Mouse (Mus musculus): ENCODE results near the gene Crx.
"Not testable (repeated sequence)": the region's sequence is repeated elsewhere in the genome, so short reads cannot be mapped to it uniquely, and the experiment has no call there.

Gene Crx

DNA sequence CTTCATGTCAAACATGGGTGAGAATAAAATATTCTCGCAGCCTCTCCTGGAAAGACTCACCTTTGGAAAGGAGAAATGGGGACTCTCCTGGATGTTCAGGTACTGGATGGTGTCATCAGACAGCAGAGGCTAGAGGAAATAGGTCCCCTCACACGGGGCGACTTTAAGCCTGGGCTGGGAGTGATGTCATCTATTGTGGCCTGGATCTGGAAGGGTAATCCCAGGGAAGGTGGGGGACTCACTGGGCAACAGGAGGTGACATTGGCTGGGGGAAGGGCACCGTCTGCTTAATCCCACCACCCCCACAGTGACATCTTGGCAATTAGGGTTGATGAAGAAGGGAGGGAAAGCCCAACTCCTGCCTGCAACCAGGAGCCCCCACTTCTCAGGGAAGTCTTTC, at the start of gene Crx:
Gene Crx (minus strand): TSS at position 213 of the 400 bp plus-strand sequence.
- no peak for DNase-seq

DNA sequence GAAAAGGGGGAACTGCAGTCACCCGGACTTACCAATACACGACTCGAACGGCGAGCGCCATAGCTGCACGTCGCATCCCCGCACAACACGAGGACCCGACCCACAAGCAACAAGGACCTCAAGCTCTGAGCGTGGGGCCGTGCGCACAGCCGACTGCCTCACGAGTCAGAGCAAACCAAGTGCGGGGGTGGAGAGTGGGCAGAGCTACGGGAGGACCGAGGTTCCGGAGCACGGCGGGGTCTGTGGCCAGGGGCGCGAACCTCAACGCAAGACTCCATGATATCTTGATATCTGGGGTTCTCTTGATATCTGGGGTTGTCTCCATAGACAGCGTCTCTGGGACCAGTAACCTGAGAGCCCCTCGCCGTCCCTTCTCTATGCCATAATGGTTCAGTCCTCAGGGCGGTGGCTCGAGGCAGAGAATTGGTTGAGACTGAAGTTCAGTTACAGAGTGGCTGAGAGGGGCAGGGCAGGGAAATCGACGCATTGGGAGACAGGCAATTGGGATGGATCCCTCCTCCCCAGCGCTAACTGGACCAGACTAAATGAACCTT, 42.5 kb upstream of the Crx start, which contains the start of gene Selenow:
Gene Selenow (minus strand): TSS at position 183 of the 554 bp plus-strand sequence.
- peak; percentile 94 for DNase-seq

DNA sequence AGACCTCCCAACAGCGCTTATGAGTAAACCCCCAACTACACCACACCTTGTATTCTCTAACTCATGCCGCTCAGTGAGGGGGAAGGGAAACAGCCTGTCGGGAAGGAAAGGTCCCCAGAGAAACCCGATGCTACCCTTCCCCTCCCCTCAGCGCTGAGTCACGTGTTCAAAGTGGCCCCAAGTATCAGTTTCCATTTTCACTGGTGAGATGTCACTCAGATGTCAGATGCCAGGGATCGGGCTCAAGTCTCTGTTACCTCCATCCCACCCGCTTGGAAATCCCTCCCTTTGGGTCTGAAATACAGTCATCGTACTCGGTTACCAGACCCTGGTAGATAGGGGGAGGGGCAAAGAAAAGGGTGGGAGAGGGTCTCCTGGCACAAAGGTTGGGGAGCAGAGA, 42.0 kb upstream of the Crx start:
- peak; percentile 53 for DNase-seq

DNA sequence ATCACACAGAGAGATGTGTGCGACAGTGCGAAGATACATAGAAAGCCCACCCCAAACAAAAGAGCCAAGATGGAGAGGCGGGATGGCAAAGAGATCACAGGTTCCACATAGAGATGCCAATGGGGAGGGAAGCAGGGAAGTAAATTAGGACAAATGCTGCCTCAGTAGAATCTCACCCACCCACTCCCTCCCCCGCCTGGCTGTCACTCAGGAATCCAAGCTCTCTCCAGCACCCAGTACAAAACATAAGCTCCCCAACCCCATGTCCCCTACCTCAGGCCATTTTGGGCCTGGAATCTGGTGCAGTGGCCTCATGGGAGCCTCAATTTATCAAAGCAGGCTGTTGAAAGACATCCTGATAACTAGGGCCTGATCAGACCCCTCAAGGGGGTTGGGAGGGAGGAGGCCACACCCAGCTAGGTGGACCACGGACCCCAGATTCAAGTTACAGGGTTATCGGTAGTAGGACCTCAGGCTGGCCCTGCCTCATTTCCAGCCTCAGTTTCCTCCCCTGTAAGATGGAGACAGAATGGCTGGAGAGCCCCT, 41.0 kb upstream of the Crx start:
- no peak for DNase-seq

GRCm38 (mm10) chr7:15919947-15920346, 40.2 kb upstream of the Crx start:
- no peak for DNase-seq

GRCm38 (mm10) chr7:15918371-15918770, 38.6 kb upstream of the Crx start:
- DNase-seq = no peak

- no peak for DNase-seq
Observed at GRCm38 (mm10) chr7:15916996-15917395, 37.2 kb upstream of the Crx start.

- no peak for DNase-seq
Observed at GRCm38 (mm10) chr7:15916134-15916723, 36.5 kb upstream of the Crx start.

DNA sequence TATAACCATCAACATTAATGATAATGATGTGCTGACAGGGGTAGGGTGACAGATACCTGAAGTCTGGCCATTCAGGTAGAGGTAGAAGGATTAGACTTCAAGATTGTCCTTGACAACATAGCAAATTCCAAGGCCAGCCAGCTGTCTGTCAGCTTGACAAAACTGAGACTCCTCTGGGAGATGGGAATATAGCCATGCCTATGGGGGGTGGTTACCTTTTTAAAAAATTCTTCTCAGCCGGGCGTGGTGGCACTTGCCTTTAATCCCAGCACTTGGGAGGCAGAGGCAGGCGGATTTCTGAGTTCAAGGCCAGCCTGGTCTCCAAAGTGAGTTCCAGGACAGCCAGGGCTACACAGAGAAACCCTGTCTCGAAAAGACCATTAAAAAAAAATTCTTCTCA, 35.9 kb upstream of the Crx start:
- DNase-seq = not testable (repeated sequence)

DNA sequence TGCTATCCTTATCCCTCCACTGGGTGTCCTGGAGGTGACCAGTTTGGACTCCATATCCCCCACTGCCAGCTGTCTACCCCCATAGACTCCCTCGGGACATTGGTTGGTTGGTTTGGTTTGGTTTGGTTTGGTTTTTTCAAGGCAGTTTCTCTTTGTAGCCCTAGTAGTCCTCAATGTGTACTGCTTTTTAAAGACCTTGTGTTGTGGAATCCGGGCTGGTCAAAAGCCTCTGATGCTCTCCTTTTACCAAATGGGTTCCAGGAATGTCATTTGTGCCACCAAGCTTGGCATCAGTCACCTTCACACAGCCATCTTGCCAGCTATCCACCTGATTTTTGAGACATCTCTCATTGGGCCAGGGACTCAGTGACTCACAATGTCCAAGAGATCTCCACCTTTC, 35.0 kb upstream of the Crx start:
- no peak for DNase-seq

DNA sequence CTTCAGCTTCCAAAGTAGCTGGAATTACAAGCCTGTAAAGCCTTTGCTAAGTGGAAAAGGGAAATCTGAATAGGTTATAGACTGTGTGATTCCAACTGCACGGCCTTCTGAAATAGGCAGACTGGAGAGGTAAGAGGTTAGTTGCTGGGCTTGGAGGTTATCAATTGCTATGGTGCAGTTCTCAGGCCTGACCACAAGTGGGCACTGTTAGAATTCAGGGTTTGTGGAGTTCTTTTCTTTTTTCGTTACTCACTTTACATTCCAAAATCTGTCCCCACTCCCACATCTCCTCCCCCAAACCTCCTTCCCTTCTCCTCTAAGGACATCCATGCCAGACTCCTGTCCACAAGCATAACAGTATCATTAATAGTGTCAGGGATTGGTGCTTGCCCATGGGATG, 34.5 kb upstream of the Crx start:
- peak; percentile 65 for DNase-seq

DNA sequence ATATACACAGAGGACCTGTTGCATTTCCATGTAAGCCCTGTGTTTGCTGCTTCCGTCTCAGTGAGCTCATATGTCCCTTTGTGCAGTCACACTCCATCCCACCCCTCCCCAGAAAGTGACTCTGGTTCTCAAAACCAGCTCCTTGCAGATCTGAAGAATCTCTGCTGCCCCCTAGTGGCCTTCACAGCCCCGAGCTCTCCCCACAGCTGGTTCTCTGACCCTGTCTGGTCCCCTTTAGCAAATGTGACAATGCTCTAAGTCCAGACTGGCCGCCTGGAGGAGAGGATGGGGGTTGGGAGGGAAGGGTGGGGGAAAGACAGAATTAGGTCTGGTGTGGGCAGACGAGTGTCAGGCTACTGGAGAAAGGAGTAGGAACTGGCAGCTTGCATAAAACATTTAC, 32.4 kb upstream of the Crx start:
- peak; percentile 91 for DNase-seq

DNA sequence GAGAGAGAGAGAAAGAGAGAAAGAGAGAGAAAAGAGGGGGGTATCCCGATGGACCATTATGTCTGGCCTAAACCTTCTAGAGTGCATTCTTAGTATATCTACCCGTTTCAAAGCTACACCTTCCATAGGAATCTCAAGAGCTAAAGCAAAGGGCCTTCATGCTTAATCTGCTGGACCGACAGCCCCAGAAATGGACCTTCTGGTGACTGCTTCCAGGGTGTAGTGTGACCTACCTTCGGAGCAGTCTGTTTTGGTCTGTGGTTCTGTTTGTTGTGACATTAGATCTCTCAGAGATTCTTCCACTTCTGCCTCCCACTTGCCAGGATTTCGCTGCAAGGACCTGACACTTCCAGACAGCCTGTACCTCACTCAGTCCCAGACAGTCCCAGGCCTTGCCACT, 30.8 kb upstream of the Crx start:
- no peak for DNase-seq

DNA sequence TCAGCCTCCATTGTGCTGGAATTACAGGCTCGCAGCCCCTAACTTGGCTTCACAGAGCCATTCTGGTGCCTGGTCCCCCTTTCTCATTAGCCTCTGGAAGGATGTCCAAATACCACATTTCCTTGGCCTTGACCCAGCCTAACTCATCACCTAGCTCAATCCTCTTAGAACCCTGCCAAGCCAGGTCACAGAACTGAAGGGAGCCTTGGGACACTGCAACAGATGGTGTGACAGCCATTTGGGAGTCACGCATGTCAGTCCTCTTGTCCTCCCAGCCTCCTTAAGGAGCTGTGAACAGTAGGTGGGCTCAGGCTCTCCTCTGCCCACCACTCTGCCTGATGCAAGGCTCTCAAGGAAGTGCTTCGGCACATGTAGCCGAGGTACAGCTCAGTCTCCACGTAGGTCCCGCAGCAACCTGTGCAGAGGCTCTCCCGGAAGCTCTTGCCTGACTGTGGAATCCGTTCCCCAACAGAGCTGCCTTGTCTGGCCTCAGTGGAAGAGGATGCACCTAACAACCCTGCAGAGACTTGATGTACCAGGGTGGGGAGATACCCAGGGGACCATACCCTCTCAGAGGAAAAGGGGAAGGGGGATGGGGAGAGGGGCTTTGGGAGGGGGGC, 28.3 kb upstream of the Crx start:
- no peak for DNase-seq

DNA sequence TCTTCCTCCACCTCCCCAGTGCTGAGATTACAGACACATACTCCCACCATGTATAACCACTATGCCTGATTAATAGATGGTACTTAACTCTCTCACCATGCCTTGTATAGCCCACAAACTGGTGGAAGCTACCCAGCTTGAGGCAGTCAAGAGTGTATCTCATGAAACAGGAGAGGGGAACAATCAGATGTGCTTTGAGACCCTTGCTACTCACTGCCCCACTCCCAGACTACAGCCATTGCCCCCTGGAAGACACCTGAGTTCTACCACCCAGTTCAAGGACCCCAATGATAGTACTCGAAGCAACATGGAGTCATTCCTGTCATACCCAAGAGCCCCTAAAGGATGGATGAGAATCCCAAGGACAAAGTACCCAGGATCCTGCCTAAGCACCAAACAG, 26.8 kb upstream of the Crx start:
- no peak for DNase-seq

GRCm38 (mm10) chr7:15905861-15906260, 26.1 kb upstream of the Crx start:
- no peak for DNase-seq

- DNase-seq = no peak
Observed at GRCm38 (mm10) chr7:15901366-15902048, 21.7 kb upstream of the Crx start.

- no peak for DNase-seq
Observed at GRCm38 (mm10) chr7:15894251-15894650, 14.5 kb upstream of the Crx start.

- no peak for DNase-seq
Observed at GRCm38 (mm10) chr7:15884127-15884526, 4.4 kb upstream of the Crx start.

DNA sequence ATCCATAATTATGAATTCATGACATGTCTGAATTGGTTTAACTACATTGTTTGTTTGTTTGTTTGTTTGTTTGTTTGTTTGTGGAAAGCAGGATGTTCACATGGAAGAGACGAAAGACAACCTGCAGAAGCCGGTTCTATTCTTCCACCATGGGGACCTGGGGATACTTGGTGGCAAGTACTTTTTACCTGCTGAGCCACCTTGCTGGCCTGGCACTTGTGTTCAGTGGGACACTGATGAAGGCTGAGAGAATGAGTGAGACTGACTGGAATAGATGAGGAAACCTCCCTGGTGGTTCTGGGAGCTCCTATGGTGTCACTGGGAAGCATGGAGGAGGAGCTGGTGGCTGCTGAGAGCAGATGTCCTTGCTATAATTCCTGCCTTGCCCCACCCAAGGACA, 2.5 kb upstream of the Crx start, which contains the start of gene Crxos:
Gene Crxos (plus strand): TSS at position 301 of the 400 bp plus-strand sequence.
- DNase-seq = no peak

GRCm38 (mm10) chr7:15881831-15882230, 2.1 kb upstream of the Crx start:
- no peak for DNase-seq

DNA sequence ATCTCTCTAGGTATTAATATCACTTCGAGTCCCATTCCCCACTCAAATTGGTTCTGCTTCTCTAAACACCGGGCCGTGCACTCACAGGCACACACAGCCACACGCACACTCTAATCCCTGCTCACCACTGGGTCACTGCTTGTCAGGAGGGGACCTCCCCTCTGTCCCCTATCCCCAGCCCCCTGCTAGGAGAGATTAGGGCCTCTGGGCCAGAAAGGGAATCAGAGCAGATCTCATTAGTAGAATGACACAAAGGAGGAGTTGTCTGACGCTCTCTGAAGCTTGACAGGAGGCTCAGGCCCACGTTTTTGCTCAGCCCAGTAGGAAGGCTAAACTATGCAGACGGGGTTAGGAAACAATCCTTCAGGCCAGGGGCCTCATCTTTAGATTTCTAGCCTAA, 1.6 kb upstream of the Crx start:
- no peak for DNase-seq

GRCm38 (mm10) chr7:15864104-15864503, 15.7 kb downstream of the Crx start:
- DNase-seq = no peak

- peak; percentile 3 for DNase-seq
Observed at GRCm38 (mm10) chr7:15859657-15860056, 20.1 kb downstream of the Crx start.
